Mouse (Mus musculus): ENCODE measurements around the gene Sytl1.

Gene Sytl1

GRCm38 (mm10) chr4:133262882-133263281 lies at the start of gene Sytl1:
Gene Sytl1, minus strand, starts transcription at chr4:133263113.
- ATAC-seq (ENCODE audit: insufficient number of reproducible peaks, low FRiP score, low TSS enrichment): no peak

GRCm38 (mm10) chr4:133309948-133310347 lies 47.0 kb upstream of the Sytl1 start:
- ATAC-seq (ENCODE audit: insufficient number of reproducible peaks, low FRiP score, low TSS enrichment): no peak

- ATAC-seq (ENCODE audit: insufficient number of reproducible peaks, low FRiP score, low TSS enrichment): no peak
These were observed 44.4 kb upstream of the Sytl1 start for GRCm38 (mm10) chr4:133307331-133307730.

DNA sequence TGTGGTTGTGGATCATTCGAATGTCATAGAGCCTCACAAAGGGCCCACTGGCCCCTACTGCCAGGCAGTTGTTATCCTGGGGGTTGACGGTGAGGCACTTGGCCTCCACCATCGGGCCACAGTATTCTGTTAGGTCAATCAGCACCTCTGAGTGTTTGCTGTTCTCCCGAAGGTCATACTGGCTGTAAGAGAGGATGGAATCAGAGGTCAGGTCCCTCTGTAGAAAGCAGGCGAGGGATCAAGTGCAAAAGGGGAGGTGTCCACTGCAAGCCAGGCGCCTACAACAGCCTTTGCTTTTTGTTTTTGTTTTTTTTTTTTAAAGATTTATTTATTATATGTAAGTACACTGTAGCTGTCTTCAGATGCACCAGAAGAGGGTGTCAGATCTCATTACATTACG lies 42.9 kb upstream of the Sytl1 start:
- no peak for ATAC-seq (ENCODE audit: insufficient number of reproducible peaks, low FRiP score, low TSS enrichment)

GRCm38 (mm10) chr4:133304770-133305169 lies 41.9 kb upstream of the Sytl1 start:
- no peak for ATAC-seq (ENCODE audit: insufficient number of reproducible peaks, low FRiP score, low TSS enrichment)

DNA sequence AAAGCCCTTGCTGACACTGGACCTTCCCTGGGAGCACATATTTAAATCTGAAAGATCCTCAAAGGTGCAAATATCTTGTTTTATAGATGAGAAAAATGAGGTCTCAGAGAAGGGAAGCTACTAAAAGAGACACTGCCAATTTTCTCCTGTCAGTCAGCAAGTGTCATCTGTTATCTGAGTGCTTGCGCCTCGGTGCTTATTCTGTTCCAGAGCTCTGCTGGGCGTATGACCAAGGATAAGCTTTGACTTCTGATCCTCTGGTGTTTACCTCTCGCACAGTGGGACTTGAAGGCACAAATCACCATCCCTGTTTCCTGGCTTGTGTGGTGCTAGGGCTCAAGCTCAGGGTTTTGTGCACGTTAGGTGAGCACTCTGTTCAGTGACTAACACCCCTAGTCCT lies 39.8 kb upstream of the Sytl1 start:
- ATAC-seq (ENCODE audit: insufficient number of reproducible peaks, low FRiP score, low TSS enrichment): no peak

DNA sequence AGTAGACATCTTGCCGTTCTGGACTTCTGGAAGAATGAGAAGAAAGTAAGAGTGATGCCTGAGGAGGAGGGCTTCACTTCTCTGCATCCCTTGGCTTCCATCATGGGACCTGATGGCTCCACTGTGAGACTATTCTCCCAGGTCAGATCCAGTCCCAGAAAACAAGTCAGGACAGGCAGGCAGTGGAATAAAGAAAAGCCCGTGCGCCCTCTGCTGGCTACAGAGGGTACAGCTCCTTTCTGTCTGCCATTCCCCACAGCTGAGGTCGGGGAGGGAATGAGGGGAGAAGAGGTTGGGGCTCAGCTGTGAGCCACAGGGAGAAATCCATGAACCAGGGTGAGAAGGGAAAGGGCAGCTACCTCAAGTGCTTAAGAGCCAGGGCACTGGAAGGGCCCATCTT lies 38.9 kb upstream of the Sytl1 start:
- no peak for ATAC-seq (ENCODE audit: insufficient number of reproducible peaks, low FRiP score, low TSS enrichment)

- no peak for ATAC-seq (ENCODE audit: insufficient number of reproducible peaks, low FRiP score, low TSS enrichment)
These were observed 37.5 kb upstream of the Sytl1 start for GRCm38 (mm10) chr4:133300421-133300820.

DNA sequence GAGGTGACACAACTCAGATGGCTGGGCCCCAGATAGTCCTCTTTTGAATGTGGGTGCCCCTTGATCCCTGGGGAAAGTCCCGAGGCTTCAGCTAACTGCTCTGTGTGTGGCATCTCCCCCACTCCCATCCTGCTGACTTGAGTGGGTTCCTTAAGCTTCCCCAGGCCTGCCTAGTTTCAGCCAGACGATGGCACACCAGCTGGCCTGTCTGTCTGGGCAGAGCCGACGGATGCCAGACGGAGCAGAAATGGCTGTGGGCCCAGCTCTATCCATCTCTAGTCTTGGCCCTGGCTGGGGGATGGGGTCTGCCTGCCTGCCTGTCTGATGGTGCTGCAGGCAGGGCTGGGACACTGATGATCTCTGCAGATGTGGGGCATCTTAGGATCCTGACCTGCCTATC lies 36.8 kb upstream of the Sytl1 start:
- no peak for ATAC-seq (ENCODE audit: insufficient number of reproducible peaks, low FRiP score, low TSS enrichment)

DNA sequence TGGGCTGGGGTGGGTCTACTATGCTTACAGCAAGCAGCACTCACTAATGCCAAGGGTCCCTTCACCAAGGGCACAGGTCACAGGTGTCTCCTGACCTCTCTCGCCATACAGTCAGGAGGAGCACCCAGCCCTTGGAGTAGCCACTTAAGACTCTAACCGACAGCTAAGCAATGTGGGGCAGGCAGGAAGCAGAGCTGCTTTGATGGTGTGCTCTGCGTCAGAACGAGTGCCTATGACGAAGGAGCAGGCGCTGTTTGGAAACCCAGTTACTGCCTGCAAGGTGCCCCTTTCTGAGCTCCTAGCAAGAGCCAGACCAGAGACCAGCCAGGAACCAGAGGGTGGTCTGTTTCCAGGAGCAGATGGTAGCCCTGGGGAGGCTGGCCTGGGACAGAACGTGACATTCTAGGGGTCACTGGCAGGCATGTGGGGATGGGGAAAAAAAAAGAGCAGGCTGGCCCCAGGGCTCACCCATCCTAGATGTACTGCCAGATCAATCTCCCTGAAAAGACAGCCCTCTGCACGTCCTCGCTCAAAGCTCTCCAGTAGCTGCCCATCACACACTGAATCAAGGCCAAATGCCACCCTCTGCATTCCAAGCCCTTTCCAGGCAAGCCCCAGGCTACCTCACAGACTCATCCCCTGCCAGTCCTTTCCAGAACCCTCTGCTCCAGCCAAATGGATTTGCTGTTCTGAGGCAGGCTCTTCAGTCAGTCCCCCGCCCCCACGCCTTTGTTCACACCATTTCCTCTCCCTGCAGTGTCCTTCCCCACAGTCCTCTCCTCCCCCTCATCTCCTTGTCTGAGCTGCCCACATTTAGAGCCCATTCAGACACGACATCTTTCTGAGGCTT lies 35.8 kb upstream of the Sytl1 start:
- ATAC-seq (ENCODE audit: insufficient number of reproducible peaks, low FRiP score, low TSS enrichment): peak; percentile 46; the same call in 1 of the 2 replicates

DNA sequence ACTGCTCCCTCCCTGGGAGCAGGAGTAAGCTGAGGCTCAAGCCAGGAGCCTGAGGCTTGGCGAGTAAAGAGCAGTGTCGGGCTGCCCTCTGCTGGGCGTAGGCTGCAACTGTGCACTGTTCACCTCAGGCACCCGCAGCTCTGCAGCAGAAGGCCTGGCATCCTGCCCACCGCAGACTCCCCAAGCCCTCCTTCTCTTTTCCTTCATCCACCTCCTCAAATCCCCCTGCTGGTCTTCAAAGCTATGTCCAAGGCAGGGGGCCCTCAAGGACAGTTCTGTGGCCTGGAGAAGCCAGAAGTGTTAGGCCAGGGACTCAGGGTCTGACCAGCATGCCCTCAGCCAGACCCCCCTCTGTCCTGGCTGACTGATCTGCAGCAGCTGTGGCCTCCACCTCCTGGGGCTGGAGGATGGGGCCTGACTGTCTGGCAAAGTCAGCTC lies 34.9 kb upstream of the Sytl1 start:
- peak; percentile 42; the same call in 1 of the 2 replicates for ATAC-seq (ENCODE audit: insufficient number of reproducible peaks, low FRiP score, low TSS enrichment)

DNA sequence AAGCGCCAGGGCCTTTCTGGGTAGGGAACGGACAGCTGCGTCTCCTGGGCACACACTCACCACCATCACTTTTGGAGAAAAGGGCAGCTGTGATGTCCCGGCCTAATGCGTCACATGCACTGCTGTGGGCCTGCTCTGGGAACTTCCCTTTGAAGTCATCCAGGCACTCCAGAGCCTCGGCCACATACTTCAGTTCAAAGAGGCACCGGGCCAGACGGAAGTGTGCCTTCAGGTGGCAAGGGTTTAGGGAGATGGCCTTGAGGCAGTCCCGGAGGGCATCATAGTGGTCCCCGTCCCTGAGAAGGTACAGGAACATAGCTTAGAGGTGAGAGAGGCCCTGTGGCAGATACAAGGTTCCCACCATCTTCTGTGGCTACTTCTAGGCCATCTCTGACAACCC lies 34.4 kb upstream of the Sytl1 start:
- no peak for ATAC-seq (ENCODE audit: insufficient number of reproducible peaks, low FRiP score, low TSS enrichment)

DNA sequence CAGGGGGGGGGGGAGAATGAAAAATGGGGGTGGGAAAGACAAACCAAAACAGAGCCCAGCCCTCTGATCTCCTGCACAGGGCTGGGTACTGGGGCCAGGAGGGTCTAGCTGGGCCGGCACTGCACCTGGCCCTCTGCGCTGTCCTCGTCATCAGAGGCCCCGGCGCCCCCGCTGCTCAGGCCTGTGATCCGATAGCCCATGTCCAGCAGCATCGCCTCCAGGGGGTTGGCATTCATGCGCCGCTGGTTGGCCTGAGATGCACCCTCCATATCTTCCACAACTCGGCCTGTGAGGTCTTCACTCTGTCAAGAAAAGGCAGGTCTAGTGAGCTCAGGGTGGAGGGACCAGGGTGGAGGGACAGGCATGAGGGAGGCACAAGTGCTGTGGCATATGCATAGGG lies 31.2 kb upstream of the Sytl1 start:
- no peak for ATAC-seq (ENCODE audit: insufficient number of reproducible peaks, low FRiP score, low TSS enrichment)

- no peak for ATAC-seq (ENCODE audit: insufficient number of reproducible peaks, low FRiP score, low TSS enrichment)
These were observed 30.3 kb upstream of the Sytl1 start for GRCm38 (mm10) chr4:133292901-133293843.

- ATAC-seq (ENCODE audit: insufficient number of reproducible peaks, low FRiP score, low TSS enrichment): no peak
These were observed 29.5 kb upstream of the Sytl1 start for GRCm38 (mm10) chr4:133292405-133292804.

- ATAC-seq (ENCODE audit: insufficient number of reproducible peaks, low FRiP score, low TSS enrichment): no peak
These were observed 28.3 kb upstream of the Sytl1 start for GRCm38 (mm10) chr4:133291255-133291654.

DNA sequence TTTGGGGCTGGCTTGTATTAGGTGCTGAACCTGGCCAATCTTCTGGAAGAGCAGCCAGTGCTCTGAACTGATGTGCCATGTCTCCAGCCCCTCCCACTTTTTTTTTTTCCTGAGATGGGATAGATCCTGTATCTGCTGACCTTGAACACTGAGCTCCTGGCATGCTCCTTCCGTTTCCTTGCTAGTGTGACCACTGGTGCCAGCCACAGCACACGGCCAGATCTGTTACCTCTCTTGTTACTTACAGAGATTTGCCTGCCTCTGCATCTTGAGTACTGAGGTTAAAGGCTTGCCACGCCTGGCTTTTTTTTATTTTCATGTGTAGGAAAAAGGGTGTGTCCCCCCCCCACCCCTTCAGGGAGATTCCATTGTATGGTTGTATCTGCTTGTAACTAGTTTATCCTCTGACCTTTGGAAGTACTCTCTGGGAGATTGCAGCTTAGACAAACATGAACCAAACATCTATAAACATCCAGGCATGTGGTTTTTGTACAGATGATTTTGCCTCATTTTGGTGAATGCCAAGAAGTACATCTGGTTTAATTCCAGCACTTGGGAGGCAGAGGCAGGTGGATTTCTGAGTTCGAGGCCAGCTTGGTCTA lies 23.7 kb upstream of the Sytl1 start:
- no peak for ATAC-seq (ENCODE audit: insufficient number of reproducible peaks, low FRiP score, low TSS enrichment)

- no peak for ATAC-seq (ENCODE audit: insufficient number of reproducible peaks, low FRiP score, low TSS enrichment)
These were observed 23.0 kb upstream of the Sytl1 start for GRCm38 (mm10) chr4:133285950-133286349.

GRCm38 (mm10) chr4:133285299-133285698 lies 22.4 kb upstream of the Sytl1 start:
- ATAC-seq (ENCODE audit: insufficient number of reproducible peaks, low FRiP score, low TSS enrichment): no peak

DNA sequence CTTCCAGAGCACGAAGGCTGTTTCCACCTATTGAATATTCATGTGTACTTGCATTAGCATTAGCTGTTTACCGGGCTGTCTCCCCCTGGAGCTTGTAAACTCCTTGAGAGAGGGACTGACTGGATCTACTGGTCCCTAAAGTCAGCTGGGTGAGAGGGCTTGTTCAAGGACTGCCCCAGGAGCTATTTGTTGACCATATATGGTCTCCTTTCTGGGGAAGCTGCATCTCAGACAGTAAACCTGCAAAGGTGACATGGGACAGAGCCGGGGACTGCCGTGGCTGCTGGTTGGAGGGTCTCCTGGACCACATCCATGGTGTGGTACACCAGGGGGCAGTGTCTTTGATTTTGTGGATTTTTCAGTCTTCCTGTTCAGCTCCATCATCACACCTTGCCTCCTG lies 19.7 kb upstream of the Sytl1 start:
- ATAC-seq (ENCODE audit: insufficient number of reproducible peaks, low FRiP score, low TSS enrichment): no peak
